Mouse (Mus musculus) ovary, postnatal 10 days (tissue): Measurements from ENCODE around the gene Lmnb2.
A peak's percentile ranks its signal among the peaks of the same experiment; 100 is the strongest.

Source experiments
- DNase-seq: peaks from one replicate; pipeline ENCODE4 v3.0.0; 2022; ENCODE audit warnings: low spot score

The Lmnb2 gene

DNA sequence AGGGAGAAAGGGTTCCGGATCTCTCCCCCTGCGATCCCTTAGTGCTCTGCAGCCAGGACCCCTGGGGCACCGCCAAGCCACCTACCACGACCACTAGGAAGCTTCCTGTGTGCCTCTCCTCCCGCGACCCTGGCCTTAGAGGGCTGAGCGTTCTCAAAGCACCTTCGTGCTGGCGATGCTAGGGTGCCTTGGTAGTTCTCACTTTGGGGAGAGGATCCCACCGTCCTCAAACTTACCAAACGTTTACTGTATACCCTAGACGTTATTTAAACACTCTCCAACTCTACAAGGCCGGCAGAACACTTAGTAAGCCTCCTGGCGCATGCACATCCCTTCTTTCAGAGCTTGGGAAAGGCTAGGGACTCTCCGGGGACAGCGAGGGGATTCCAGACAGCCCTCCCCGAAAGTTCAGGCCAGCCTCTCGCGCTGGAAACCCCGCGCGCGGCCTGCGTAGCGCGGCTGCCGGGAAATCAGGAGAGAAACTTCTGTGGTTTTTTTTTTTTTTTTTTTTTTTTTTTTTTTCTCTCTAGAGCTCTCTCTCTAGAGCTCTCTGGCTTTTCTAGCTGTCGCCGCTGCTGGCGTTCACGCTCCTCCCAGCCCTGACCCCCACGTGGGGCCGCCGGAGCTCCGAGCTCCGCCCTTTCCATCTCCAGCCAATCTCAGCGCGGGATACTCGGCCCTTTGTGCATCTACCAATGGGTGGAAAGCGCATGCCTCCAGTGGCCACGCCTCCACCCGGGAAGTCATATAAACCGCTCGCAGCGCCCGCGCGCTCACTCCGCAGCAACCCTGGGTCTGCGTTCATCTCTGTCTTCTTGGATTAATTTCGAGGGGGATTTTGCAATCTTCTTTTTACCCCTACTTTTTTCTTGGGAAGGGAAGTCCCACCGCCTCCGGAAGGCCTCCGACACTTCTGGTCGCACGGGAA lies 11.5 kb upstream of the Lmnb2 start, which contains the start of gene Gadd45b:
Gene Gadd45b (plus strand): TSS at position 775 of the 928 bp plus-strand sequence.
- peak; percentile 94 for DNase-seq

- peak; percentile 72 for DNase-seq
Observed at GRCm38 (mm10) chr10:80928586-80929298, 10.7 kb upstream of the Lmnb2 start.

DNA sequence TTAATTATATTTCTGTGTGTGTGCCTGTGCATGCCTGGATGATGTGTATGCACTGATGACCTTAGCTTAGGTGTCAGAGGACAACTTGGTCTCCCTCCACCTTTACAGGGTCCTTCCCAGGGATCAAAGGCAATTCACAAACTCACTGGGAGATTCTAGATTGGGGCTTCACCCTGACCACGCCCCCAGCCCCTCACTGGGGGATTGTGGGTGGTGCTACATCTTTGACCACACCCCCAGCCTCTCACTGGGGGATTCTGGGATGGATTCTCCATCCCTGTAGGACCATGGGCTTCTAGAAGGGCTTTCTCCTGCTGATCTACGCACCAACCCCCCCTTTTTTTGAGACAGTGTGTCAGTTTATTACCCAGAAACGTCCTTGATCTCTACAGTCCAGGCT lies 7.4 kb upstream of the Lmnb2 start:
- DNase-seq = no peak

GRCm38 (mm10) chr10:80921923-80922322 lies 3.9 kb upstream of the Lmnb2 start:
- no peak for DNase-seq

DNA sequence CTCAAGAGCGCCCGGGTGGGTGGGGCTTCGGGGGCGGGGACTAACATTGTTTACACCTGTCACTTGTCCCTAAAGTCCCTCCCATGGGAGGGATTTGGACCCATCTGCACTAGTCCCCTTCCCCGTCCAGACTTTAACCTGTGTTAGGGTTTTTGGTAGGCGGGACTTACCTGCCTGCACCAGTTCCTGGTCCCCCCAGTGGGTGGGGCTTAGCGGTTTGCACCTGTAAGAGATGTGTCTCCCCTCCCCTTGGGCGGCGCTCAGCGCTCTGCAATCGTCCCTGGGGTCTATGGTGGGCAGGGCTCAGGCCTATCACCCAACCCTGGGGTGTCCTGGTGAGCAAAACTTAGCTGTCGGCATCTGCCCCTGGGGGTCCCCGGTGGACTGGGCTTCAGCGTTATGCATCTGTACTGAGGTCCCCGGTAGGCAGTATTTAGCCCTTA lies 688 bp downstream of the Lmnb2 start:
- no peak for DNase-seq

DNA sequence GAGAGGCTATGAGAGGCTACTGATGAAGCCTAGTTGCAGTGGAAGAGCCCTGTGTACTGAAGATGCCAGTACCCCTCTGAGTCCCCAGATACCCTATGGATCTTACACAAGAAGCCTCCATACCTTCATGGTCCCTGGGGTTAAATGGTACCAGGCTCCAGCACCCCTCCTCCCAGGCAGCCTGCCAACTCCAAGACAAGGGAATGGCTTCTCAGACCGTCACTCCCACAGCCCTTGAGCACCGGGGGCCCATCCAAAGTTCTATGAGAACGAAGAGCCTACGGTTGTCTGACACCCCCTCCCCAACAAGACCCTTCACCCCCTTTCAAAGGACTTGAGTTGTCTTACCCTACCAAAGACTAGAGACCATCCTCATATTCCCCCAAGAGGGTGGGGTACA lies 2.3 kb downstream of the Lmnb2 start:
- DNase-seq = no peak

- no peak for DNase-seq
Observed at GRCm38 (mm10) chr10:80915260-80915659, 2.8 kb downstream of the Lmnb2 start.

DNA sequence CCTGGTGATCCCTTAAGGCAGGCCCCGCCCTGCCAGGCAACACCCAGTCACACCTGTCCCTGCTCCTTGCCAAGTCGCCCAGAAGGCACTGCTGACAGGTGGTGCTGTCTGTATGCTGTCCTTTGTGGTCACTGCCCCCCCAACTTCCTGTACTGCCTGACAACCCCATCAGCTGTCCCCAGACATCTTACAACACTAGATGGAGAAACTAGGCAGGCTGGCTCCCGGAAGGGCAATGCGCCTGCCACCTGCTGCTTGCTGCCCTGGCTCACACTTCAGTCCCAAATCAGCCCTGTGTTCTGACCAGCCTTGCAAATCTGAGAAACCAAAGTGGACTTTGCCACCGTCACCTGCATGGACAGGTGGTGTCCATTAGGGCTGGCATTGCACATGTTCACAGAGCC lies 3.8 kb downstream of the Lmnb2 start:
- DNase-seq = no peak

- DNase-seq = no peak
Observed at GRCm38 (mm10) chr10:80913364-80914011, 4.6 kb downstream of the Lmnb2 start.

GRCm38 (mm10) chr10:80911891-80912290 lies 6.2 kb downstream of the Lmnb2 start:
- DNase-seq = no peak

- no peak for DNase-seq
Observed at GRCm38 (mm10) chr10:80911354-80911753, 6.7 kb downstream of the Lmnb2 start.

- no peak for DNase-seq
Observed at GRCm38 (mm10) chr10:80909375-80910162, 8.5 kb downstream of the Lmnb2 start.

DNA sequence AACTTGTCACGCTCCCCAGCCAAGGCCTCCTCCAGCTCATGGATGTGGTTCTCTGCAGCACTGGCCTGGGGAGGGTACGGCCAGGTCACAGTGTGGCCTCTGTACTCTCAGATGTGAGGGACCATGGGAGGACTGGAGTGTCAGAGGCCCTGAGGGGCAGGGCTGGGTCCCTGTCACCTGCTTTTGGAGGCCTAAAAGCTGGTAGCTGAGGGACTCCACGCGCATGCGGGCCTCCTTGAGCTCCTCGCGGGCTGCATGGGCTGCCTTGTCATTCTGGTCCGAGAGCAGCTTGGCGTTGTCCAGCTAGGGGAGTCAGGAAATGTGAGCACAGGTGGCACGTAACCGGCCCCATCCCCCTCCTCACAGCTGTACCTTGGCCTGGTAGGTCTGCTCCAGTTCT lies 13.3 kb downstream of the Lmnb2 start:
- no peak for DNase-seq

DNA sequence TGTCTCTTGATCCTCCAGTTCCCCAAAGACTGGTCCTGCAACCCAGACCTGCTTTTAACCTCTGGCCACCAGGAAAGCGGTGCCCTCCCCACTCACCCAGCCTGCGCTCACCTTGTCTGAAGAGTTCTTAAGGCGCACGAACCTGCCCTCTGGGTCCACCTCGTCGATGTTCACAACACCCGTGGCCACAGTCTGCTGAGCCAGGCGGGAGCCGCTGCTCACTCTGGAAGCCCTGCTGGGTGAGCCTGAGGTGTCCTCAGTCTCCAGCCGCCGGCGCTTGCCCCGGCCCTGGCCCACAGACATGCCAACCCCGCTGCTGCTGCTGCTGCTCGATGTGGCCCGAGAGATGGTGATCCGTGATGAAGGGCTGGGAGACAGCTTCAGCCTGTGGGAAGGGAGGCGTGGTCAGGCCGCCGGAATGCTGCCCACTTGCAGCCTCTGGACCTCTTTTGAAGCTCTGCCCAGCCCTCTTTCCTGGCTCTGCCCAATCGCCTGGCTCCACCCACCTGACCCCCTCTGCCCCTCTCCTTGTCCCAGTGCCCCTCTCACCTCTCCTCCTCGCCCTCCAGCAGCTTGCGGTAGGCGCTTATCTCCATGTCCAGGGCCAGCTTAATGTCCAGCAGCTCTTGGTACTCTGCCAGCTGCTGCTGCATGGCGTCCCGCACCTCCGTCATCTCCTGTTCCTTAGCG lies 13.9 kb downstream of the Lmnb2 start:
- no peak for DNase-seq

DNA sequence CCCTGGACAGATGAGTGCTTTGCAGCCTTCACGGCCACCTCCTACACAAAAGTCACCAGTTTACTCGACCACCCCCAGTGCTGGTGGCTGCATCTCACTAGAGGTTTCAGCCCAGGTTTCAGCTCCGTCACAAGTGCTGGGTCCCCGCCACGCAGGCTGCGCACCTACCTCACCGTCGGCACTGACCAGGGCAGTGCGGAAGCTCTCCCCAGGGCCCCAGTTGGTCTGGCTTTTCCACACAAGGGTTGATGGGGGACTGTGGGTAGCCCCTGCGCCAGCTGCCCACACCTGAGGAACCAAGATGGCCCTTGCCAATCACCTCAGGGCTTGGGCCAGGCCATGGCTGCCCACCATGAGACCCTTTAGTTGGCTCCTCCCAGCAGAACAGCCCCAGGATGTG lies 14.8 kb downstream of the Lmnb2 start:
- no peak for DNase-seq

GRCm38 (mm10) chr10:80902273-80902940 lies 15.6 kb downstream of the Lmnb2 start:
- DNase-seq = no peak

- no peak for DNase-seq
Observed at GRCm38 (mm10) chr10:80901409-80902272, 16.4 kb downstream of the Lmnb2 start.

DNA sequence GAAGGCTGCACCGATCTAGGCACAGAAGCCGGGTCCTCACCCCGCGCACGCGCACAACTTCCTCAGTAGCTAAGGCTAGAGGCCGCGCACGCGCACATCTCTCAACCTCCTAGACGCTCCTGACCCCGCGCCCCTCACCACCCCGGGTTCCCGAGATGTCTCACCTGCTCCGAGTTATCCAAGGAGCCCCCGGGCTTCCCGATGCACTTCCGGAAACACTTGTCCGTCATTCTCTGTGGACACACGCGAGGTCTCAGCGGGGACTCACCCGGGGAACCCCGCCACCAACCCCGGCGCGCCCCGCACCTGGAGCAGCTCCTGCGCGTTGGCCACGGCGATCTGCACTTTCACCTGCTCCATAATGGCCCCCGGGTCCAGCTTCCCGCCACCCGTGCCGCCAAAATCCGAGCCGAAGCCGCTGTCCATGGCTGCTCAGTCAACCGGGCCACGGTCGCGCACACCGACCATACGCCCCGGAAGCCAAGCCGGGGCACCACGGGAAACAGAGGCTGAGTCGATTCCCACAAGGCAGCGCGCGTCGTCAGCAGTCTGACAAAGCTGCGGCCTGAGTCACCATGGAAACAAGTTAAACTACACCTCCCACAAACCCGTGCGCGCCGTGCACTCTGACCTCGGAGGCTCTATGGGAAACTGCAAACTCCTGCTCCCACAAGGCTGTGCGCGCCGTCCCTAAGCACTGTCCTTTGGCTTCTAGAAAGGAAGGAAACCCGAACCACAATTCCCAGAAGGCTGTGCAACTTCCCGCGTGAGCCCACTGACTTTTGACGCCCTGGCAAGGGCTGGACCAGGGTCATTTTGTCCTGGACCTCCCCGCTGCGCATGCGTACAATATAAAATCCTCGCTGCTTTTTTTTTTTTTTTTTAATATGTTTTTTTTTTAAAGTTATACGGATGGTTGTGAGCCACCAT lies 17.5 kb downstream of the Lmnb2 start, which contains the start of gene Timm13:
Gene Timm13 (minus strand): TSS at position 652 of the 930 bp plus-strand sequence.
- peak; percentile 81 for DNase-seq
